Mouse (Mus musculus): ENCODE data around the gene Ip6k3.

The Ip6k3 gene

DNA sequence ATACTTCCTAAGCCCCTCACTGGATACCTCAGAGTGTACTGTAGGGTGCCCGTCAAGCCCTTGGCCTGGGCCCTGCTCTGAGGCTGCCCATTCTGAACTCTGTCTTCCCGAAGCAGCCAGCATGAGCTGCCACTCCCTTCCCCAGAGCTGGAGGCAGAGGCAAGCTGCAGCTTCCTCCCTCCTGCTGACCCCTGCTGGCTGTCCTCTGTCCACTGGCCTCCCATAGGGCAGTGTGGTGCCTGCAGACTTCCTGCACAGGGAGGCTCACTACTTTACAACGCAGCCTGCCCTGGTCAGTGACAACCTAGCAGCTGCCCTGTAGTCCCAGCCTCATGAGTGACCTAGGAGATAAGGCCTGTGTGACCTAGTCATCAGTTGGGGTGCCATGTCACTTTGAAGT is 14.1 kb upstream of the Ip6k3 start:
- peak in 1 of 2 experiments; percentile 40 for DNase-seq

DNA sequence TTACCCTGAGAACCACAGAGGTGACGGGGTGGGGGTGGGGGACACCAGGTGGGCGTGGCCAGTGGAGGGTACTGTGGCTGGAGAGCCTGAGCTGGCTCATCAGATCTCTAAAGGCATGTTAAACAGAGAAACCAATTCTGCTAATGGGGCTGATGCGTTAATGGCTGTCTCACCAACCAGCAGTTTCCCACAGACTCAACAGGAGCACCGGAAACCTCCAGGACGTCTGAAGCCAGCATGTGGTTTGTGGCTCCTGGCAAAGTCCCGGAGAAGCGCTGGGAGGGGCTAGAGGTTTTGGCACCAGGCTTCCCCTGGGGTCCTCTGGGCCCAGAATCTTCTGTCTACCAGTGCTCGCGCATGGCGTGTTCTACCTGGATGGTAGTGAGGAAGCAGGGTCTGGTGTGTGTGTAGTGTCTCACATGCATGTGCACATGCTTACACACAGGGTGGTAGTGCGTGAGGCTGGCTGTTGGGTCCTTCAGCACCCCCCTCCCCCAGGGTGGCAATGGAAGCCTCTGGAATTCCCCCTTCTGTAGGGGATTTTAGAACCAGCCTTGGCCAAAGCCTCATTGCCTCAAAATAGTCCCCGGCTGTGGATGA is 12.2 kb upstream of the Ip6k3 start:
- DNase-seq = no peak

DNA sequence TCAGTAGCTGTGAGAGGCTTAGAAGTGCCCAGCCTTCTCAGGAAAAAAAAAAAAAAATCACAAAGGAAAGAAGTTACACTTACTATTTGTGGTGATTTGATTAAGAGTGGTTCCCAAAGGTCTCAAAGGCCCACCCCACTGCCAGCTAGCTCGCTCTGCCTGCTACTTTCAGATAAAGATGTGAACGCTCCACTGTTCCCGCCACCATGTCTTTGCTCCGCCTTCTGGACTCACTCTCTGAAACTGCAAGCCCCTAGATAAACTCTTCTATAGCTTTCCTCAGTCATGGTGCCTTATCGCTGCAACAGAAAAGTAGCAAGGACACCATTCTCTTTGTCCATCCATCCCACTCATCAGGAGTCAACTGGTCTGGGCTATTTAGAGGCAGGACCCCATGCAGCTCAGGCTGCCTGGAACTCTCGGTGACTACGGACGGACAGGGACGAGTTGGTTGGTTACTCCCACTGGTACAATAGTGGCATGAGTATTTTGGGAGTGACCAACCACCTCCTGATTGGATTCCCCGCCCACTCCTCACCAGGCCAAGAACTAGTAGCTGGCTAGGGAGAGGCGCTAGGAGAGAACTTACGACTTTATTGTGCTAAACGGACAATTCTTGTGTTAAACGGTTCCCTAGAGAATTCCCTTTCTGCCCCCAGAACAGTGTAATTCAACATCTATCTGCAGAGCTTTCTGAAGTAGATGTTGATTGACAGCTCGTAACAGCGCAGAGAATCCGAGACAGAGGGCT is 11.0 kb upstream of the Ip6k3 start:
- no peak for DNase-seq

DNA sequence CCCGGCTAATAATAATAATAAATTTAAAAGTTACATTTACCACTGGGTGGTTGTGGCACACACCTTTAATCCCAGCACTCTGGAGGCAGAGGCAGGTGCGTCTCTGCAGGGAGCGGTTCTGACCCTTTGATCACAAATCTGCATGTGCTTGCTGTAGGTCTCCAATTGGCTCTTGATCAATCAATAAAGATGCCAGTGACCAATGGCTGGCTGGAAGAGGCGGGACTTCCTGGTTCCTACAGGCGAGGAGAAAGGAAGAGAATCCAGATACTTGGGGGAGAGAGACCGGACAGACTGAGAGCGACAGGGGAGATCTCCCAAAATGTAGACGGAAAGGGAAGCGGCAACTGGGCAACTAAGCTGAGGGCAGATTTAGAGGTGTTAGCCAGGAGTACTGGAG is 10.4 kb upstream of the Ip6k3 start:
- DNase-seq = no peak

GRCm38 (mm10) chr17:27176754-27177153 is 9.2 kb upstream of the Ip6k3 start:
- DNase-seq = no peak

DNA sequence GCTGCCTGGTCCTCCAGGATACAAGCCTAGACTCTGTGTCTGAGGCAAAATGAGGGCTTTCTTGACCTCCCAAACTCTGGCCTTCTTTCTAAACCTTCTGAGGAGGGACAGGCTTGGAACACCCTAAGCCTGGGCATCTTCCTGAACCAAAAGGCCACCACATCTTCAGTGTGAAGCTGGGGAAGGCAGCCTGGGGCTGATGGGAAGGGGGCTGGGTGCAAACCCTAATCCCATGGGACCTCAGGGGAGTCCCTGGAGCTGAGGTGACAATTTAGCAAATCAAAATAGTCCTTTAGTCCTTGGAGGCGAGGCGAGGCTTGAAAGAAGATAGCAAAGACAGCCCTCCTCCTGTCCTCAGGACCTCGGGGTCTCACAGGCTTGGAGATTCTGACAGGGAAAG is 8.7 kb upstream of the Ip6k3 start:
- DNase-seq = no peak

DNA sequence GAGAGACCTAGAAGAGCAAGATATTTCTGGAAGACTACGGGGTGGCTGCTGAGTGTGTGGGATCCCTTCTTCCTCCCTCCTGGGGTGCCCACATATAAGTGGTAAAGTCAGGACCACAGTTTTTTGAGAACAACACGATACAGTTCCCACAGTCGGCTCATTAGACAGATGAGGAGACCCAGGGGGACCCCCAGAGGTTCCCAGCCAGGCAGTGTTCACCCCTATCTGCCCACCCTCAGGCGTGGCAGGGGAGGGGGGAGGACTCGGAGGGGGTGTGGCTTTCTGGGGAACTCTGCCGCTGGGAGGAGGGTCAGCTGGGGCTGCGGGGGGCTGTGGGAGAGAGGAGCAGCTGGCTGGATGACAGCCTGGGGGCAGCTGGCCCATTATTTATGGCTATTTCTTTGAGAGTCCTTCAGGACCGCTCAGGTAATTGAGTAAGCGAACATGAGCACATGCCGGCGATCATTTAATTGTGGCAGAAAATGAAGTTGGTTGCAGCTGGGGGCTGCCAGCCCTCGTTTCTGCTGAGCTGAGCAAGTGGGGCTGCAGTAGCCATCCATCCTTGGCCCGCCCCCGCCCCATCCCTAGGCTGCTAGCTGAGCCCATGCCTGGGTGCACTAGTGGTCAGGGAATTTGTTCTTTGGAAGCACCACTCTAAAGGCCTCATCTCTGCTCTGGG is 7.7 kb upstream of the Ip6k3 start:
- DNase-seq = no peak

GRCm38 (mm10) chr17:27173715-27174114 is 6.1 kb upstream of the Ip6k3 start:
- no peak for DNase-seq

GRCm38 (mm10) chr17:27172459-27172858 is 4.9 kb upstream of the Ip6k3 start:
- DNase-seq = no peak

DNA sequence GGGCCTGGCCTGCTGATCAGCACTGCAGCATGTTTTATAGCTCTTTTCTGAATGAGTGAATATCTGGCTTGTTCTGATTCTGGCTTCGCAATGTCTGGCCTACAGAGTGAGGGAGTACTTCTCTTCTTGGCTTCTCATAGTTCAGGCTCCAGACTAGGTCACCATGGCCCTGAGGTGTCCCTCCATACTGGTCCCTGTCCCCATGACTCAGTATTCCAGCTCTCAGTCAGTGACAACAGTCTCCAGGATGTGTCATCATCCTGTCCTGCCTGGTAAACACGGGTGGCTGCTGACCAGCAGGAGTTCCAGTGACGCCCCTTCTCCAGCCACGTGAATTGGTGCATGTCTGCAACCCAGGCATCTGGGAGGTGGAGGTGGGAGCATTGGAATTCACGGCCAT is 3.5 kb upstream of the Ip6k3 start:
- no peak for DNase-seq

- DNase-seq = peak; percentile 10 to 33
These were observed 2.5 kb upstream of the Ip6k3 start for GRCm38 (mm10) chr17:27169952-27170695.

GRCm38 (mm10) chr17:27168569-27168968 is 974 bp upstream of the Ip6k3 start:
- no peak for DNase-seq

DNA sequence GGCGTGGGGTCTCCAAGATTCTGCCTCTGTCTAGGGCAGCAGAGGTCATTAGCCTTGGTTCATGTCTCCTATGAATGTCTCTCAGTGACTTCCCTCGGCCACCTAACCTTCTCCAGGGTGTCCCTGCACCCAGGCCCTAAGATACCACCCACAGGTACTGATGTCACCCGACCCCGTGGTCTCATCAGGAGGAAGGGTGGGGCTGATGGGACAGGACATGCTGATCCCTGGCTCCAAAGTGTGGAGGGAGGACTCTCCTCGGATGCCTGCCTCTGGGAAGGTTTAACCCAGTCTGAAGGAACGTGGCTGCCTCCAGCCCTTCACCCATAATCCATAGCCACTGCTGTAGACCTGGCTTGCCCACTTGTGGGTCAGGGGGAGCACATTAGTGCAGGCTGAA is 694 bp downstream of the Ip6k3 start:
- no peak for DNase-seq

DNA sequence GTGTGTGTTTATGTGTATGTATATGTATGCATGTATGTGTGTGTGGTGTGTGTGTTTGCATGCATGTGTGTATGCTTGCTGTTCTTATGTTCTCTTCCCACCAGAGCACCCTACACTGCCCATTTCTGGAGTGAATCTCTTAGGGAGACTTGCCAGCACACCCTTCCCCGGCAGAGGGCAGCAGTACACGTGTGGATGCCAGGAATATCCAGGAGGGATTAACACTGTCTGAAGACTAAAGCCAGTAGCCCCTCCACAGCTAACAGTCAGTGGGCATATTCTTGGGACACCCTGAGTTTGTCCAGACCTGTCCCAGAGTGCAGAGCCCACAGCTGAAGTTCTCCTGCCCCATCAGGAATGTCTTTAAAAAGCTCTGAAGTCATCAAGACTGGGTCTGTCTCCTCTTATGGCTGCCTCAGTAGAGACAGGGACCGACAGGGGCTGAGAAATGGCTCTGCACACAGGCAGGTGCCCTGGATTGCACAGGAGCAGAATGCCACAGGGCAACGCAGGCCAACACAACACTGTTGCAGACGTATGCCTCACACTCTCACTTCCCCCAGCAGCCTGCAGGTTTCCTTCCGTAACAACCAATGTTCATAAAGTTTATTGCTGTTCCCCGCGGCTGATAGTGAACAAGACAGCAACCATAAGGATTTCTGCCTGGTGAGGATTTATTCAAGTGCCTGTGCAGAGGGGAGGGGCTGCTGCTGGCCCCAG is 2.4 kb downstream of the Ip6k3 start:
- DNase-seq = no peak

DNA sequence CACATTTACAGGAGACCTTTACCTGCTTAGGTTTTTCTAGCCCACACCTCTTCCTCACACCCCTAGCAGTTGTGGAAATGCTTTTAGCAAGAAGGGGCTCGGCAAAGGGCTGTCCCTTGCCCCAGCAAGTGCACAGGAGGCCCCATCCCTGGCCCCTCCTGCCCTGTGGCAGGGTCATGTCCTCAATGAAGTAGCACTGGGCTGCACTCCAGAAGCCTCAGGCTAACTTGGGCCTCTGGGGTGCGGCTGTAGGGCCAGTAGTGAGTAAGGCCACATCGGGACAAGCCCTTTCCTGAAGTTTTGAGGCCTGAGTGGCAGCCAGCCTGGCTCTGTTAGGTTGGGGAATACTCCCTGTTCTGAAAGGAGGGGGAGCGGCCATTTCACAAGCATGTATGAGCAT is 6.7 kb downstream of the Ip6k3 start:
- DNase-seq = peak; percentile 57 to 76

GRCm38 (mm10) chr17:27159169-27159568 is 8.4 kb downstream of the Ip6k3 start:
- no peak for DNase-seq

DNA sequence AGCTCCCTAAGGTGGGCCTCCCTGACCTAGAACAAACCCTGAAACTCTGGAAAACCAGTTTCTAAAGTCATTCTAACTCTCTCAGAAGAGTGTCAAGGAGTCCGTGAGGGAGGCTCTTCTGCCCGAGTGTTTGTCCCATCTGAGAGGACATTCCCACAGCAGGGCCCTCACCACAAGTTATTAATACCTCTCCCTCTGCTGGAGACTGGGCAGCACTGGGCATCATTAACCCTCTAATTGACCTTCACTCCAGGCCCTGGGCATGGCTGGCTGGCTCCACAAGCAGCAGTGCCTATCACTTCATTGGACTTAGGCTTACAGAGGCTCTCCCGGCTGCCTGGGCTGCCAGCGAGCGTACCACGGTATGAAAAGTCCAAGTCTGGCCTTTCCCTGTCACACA is 9.2 kb downstream of the Ip6k3 start:
- no peak for DNase-seq

GRCm38 (mm10) chr17:27155752-27156151 is 11.8 kb downstream of the Ip6k3 start:
- no peak for DNase-seq

DNA sequence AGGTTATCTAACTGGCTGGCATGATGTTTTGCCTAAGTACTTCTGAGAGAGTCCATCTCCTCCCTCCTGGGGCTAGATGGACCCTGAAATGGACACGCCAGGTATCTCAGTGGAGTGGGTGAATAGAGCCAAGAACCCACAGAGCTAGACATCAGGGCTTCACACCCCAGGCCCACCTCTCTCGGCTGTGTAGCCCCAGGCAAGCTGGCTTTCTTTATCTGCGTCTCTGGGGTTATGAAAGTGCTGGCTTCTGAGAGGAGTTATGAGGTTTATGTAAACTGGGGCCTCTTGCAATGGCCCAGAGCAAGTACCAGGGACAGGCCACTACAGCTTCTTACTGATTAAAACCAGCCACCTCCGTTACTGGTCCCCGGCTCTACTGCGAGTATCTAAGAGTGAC is 12.7 kb downstream of the Ip6k3 start:
- no peak for DNase-seq

GRCm38 (mm10) chr17:27154256-27154655 is 13.3 kb downstream of the Ip6k3 start:
- DNase-seq = no peak

DNA sequence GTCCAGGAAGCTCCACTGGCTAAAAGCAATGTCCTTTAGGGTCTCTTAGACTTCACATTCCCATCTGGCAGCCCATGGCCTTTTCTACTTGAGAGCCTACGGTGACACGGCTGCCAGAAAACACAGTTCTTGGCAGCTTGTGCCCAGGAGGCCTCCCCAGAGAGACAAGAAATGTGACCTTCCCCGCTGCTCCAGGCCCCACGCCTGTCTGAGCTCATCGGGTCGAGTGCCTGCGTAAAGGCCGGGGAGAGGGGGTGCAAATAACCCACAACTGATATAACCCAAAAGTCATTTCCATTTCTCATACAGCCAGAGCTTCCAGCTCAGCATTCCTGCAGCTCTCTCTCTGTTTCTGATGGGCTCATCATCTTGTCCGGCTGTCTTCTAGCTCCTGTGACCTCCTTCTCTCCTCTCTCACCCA is 13.8 kb downstream of the Ip6k3 start:
- peak in 1 of 2 experiments; percentile 41 for DNase-seq

DNA sequence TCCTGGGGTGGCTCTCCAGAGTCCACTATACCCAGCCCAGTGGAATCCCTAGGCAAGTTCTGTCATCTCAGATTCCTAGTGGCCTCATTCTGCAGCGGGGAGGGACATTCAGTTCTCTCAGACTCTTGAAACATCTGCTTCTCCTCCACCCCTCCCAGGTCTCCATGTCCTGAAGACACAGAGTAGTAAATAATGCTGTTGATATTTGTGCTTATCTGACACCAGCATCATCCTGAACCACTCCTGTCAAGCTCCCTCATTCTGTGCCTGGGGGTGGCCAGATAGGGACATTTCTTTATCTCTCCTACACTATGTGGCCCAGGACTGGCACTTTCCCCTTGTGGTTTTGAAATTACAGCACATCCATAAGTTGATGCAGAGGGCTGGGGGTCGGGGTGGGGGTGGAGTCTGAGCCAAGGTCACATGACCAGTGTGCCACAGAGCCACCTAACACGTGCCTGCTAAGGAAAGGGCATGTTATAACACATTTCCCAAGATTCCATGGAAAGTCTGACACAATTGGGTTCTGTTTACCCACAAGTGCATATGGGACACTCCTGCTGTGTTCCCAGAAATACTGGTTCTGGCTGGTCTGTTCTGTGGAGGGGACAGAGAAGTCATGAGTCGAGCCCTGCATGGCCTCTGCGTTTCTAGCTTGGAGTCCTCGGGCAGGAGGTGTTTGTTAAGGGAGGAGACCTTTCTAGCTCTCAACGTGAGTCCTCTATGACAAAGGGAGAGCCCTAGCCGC is 14.4 kb downstream of the Ip6k3 start:
- DNase-seq = peak in 1 of 2 experiments; percentile 60
